9 mouse cellular contexts compared by ENCODE assay signal in genomic region chr2:104176979-104177704, GRCm38 (mm10). TPM values are rescaled to one million over a fixed set of nuclear protein-coding genes. Genes with fewer than 3 reads are reported as not detected.
DNase-seq lines count a peak whose midpoint lies in the region; TF ChIP-seq lines count a peak whose summit lies in the region.
"Had no signal": no experiment of that assay in that cellular context is flagged by ENCODE, and none has a peak within 500 bp of the region (broad histone marks: within the 10 kb centered on the region; RNA-seq: fewer than 3 reads in every experiment).

No protein-coding gene starts in this region.

- peak overlapping the region; percentile 59 for H3K27ac ChIP-seq in cerebellum, adult 2 months (ENCODE audit: insufficient read depth, low read length)

- H3K4me3 ChIP-seq in cerebellum, adult 2 months (replicated peaks; ENCODE audit: insufficient read depth, low read depth, low read length), result no peak overlapping the region

- no peaks in the 10 kb centered on the region for H3K27me3 ChIP-seq in cerebellum, adult 2 months (ENCODE audit: control insufficient read depth, insufficient read depth, low read length)

- WGBS in cerebellum, adult 2 months, result 38% methylated on average over 13 of the region's 13 CpGs

- TF ChIP-seq POLR2A in cerebellum, adult 2 months (IDR thresholded peaks at IDR 0.05; ENCODE audit: borderline replicate concordance, insufficient read depth, low read length), result no peak

- TF ChIP-seq CTCF in cerebellum, adult 2 months (IDR thresholded peaks at IDR 0.05; ENCODE audit: borderline replicate concordance, insufficient read depth, low read depth, low read length), result no peak

- intact Hi-C loops in left cerebral cortex, postnatal 4 days (cut with DNase I), result no loop called here

- peaks cover 33% of the 10 kb centered on the region for H3K4me1 ChIP-seq in cerebellum, adult 2 months (ENCODE audit: control insufficient read depth, insufficient read depth, low read length)

- DNase-seq in cerebellum, adult 2 months, result no peak
- DNase-seq in cerebellum, postnatal 36 days, result no peak
- peak; percentile 35 for DNase-seq in MEL-GATA-1-ER (ENCODE audit: extremely low read depth, low read depth)
- DNase-seq in frontal cortex, postnatal 10 days (ENCODE audit: low spot score in 2 of 2), result peak; percentile 55 to 66
- peak; percentile 27 for DNase-seq in kidney, adult 11 months
- peak; percentile 46 for DNase-seq in left cerebral cortex, postnatal 4 days
- DNase-seq in natural killer cell, adult 2 months (ENCODE audit: low spot score in 2 of 2), result peak; percentile 35 to 51
- no peak for DNase-seq in spleen, postnatal 14 days (ENCODE audit: low spot score in 2 of 2)

RNA-seq across cellular contexts. Expression of gene A930018P22Rik, which starts 54.6 kb away (rescaled TPM):
- 0.18 TPM in 1 of 2 replicates, not detected in the other for polyA plus RNA-seq in cerebellum, adult 2 months (2012; rRNA removed)
- total RNA-seq in left cerebral cortex, postnatal 4 days (2021), result not detected
- total RNA-seq: hematopoietic stem cell, adult 5-6 weeks had no signal

Comparison
In these comparisons a context has a peak if more than half of its experiments do, and no peak if none do; other contexts are left out.
1. DNase-seq: peak in MEL-GATA-1-ER (single experiment), frontal cortex, postnatal 10 days (2 of 2), kidney, adult 11 months (single experiment), left cerebral cortex, postnatal 4 days (single experiment) and natural killer cell, adult 2 months (2 of 2); none in cerebellum, adult 2 months (0 of 2), cerebellum, postnatal 36 days (0 of 2) and spleen, postnatal 14 days (0 of 2).